In the genomic region with DNA sequence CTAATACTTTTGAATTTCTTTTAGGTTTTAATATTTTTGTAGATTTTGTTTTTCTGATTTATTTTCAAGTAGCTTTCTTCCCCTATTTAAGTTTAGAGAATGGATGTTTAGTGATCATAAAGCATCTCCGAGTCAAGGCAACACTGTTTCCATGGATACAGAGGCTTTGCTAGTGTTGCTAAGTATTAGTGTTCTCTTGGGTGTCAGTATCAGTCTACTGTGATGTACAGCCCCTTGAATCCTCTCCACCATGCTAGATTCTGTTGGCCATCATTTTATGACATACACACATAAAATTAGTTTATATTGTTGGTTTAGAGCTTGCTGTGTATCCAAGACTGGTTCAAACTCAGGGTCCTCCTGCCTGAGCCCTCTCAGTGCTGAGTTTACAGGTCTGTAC, we compare ENCODE assay signal across 24 mouse cellular contexts.
"Had no signal": no experiment of that assay in that cellular context is flagged by ENCODE, and none has a peak within 500 bp of the region (broad histone marks: within the 10 kb centered on the region; RNA-seq: fewer than 3 reads in every experiment).

No protein-coding gene starts in this region.

- DNase-seq: gastrocnemius, postnatal 14 days; gastrocnemius, postnatal 36 days; heart, adult 11 months; heart, adult 2 months; heart, postnatal 14 days; heart, postnatal 36 days; kidney, adult 11 months; kidney, adult 2 months; kidney, adult 9 months; kidney, postnatal 14 days; kidney, postnatal 36 days; layer of hippocampus, adult 9-11 months; layer of hippocampus, postnatal 36 days; left cerebral cortex, postnatal 4 days had no signal

- H3K27me3 ChIP-seq: heart, embryonic 13.5 days; heart, embryonic 15.5 days; hindbrain, embryonic 13.5 days; hindbrain, embryonic 15.5 days; kidney, embryonic 15.5 days; limb, embryonic 13.5 days had no signal

- ATAC-seq: hindbrain, postnatal 0 days; intestine, embryonic 16.5 days had no signal

- H3K9ac ChIP-seq: heart, embryonic 13.5 days; heart, embryonic 15.5 days; hindbrain, embryonic 13.5 days; hindbrain, embryonic 15.5 days; kidney, embryonic 15.5 days; limb, embryonic 13.5 days had no signal

- H3K9me3 ChIP-seq: heart, embryonic 13.5 days; heart, embryonic 15.5 days; hindbrain, embryonic 13.5 days; hindbrain, embryonic 15.5 days; kidney, embryonic 15.5 days; limb, embryonic 13.5 days had no signal

- H3K4me1 ChIP-seq: heart, embryonic 13.5 days; heart, embryonic 15.5 days; hindbrain, embryonic 13.5 days; kidney, embryonic 15.5 days; limb, embryonic 13.5 days had no signal

- H3K4me2 ChIP-seq: heart, embryonic 11.5 days; heart, embryonic 13.5 days; heart, embryonic 15.5 days; hindbrain, embryonic 13.5 days; hindbrain, embryonic 15.5 days; kidney, embryonic 15.5 days; limb, embryonic 13.5 days had no signal

- H3K4me3 ChIP-seq: heart, adult 2 months; heart, embryonic 13.5 days; heart, embryonic 15.5 days; hindbrain, embryonic 13.5 days; hindbrain, embryonic 15.5 days; kidney, embryonic 15.5 days; limb, embryonic 13.5 days had no signal

- H3K27ac ChIP-seq: heart, adult 2 months; heart, embryonic 13.5 days; heart, embryonic 15.5 days; hindbrain, embryonic 13.5 days; hindbrain, embryonic 15.5 days; hindbrain, postnatal 0 days; kidney, embryonic 15.5 days; kidney, postnatal 0 days; limb, embryonic 13.5 days had no signal
